Mouse (Mus musculus): ENCODE measurements around the gene Nr1h5. TPM values are rescaled to one million over a fixed set of nuclear protein-coding genes. Genes with fewer than 3 reads are reported as not detected.

The Nr1h5 gene
- total and polyA plus RNA-seq, 3 experiments = 0.03 TPM; not detected in 2

DNA sequence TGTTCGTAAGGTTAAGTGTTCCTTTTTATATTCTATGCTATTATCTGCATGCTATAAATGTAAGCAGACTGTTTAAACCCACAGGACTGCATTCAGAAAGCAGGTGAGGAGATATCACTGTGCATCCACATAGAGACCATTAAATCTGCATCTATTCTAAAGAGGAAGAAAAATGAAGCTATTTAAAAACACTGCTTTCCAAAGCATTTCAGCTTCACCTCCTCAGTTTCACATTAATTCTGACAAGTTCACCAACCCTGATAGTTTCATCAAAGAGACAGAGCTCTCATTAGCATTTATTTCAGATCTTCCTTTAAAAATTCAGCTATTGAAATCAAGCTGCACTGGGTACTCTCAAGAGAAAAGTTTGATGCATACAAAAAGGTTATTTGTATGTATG is 25.8 kb downstream of the Nr1h5 start:
- H3K9me3 ChIP-seq (replicated peaks; ENCODE audit: insufficient read depth, low read length) = no peaks in the 10 kb centered on the region
- no peak for DNase-seq (ENCODE audit: low read depth, low spot score)
- H3K27me3 ChIP-seq (ENCODE audit: control insufficient read depth in 1 of 2, insufficient read depth in 2 of 2, low read length in 2 of 2) = no peaks in the 10 kb centered on the region
- H3K36me3 ChIP-seq (ENCODE audit: control insufficient read depth in 1 of 2, insufficient read depth in 2 of 2, low read length in 2 of 2) = no peaks in the 10 kb centered on the region
- H3K27ac ChIP-seq (ENCODE audit: control insufficient read depth, low read depth, low read length) = no peak overlapping the region
- no peaks in the 10 kb centered on the region for H3K4me1 ChIP-seq (ENCODE audit: control insufficient read depth in 1 of 2, insufficient read depth in 2 of 2, low read length in 2 of 2)
- H3K4me3 ChIP-seq (ENCODE audit: control insufficient read depth in 1 of 2, insufficient read depth in 1 of 2, low read depth in 2 of 2, low read length in 2 of 2) = no peak overlapping the region
- TF ChIP-seq MYC (IDR thresholded peaks at IDR 0.05; ENCODE audit: low read depth, low read length) = no peak
- no peak for TF ChIP-seq MAZ (IDR thresholded peaks at IDR 0.05; ENCODE audit: low read depth, low read length)
- no peak for TF ChIP-seq NRF1 (IDR thresholded peaks at IDR 0.05; ENCODE audit: insufficient read depth, low read depth, low read length, poor library complexity, severe bottlenecking)
- no peak for TF ChIP-seq UBTF (IDR thresholded peaks at IDR 0.05; ENCODE audit: borderline replicate concordance, insufficient read depth, low read depth, low read length)
- no peak for TF ChIP-seq POLR2AphosphoS2 (IDR thresholded peaks at IDR 0.05; ENCODE audit: low read length)
- TF ChIP-seq USF1 (IDR thresholded peaks at IDR 0.05; ENCODE audit: low read depth, low read length) = no peak
- no peak for TF ChIP-seq E2F4 (IDR thresholded peaks at IDR 0.05; ENCODE audit: borderline replicate concordance, low read depth, low read length)
- no peak for TF ChIP-seq MYB (IDR thresholded peaks at IDR 0.05; ENCODE audit: low read depth, low read length)
- no peak overlapping the region for H3K9ac ChIP-seq (ENCODE audit: control insufficient read depth, low read depth, low read length, poor library complexity, severe bottlenecking)
- H3K79me2 ChIP-seq (ENCODE audit: control insufficient read depth, insufficient read depth, low read length, poor library complexity) = no peaks in the 10 kb centered on the region

DNA sequence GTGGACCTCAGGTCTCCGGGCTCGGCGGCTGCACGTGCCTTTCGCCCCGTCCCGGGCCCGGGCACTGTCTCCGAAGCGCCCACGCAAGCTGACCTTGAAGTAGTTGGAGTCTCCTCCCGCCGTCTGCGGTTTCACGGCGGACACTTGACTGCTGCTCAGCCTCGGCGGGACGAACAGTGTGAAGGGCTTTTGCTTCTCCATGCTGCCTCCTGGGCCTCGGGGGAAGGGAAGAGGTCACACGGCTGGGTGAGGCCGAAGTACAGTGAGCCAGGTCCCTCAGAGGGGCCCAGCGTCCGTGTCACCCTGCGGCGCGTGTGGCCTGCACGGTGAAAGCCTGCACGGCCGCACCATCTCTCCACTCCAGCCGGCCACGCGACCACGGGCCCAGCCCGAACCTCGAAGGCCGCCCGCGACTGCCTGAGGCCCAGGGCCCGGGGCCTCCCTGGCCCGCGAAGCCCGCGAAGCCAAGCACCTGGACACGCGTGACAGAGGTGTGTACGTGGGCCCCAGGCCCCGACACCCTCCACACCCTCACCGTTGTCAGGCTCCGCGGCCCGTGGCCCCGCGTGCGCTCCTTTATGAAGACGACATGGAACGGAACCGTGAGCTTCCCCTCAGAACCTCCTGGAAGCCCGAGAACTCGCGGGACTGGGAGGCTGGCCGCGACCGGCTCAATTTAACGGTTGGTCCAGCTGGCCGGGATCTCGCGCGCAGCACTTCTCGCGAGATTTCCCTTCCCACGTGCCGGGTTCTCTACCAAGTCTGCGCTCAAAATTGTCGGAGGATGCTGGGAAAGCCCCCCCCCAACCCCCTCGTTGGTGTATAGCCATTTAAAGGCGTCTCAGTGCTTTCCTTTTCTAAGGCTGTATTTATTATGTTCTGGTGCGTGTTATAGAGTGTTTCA is 28.2 kb downstream of the Nr1h5 start, which contains the start of gene Sycp1:
Gene Sycp1 (minus strand): TSS at position 650 of the 904 bp plus-strand sequence.
- Histone ChIP-seq H3K4me1 (ENCODE audit: control insufficient read depth in 1 of 2, insufficient read depth in 2 of 2, low read length in 2 of 2) (no peaks in the 10 kb centered on the region), H3K36me3 (ENCODE audit: control insufficient read depth in 1 of 2, insufficient read depth in 2 of 2, low read length in 2 of 2) (no peaks in the 10 kb centered on the region), H3K79me2 (ENCODE audit: control insufficient read depth, insufficient read depth, low read length, poor library complexity) (no peaks in the 10 kb centered on the region)

DNA sequence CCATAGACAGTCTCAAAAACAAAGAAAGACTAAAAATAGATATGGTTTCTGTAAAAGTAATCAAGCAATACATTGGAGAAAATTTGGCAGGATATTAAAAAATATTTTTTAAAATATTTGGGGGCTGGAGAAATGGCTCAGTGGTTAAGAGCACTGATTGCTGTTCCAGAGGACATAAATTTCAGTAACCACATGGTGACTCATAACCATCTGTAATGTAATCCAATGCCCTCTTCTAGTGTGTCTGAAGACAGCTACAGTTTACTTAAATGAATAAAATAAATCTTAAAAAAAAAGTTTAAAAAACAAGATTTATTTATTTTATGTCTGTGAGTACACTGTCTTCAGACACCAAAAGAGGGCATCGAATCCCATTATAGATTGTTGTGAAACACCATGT is 64.8 kb downstream of the Nr1h5 start:
- Histone ChIP-seq H3K9ac (ENCODE audit: control insufficient read depth, low read depth, low read length, poor library complexity, severe bottlenecking) (no peak overlapping the region), H3K79me2 (ENCODE audit: control insufficient read depth, insufficient read depth, low read length, poor library complexity) (no peaks in the 10 kb centered on the region), H3K27ac (ENCODE audit: control insufficient read depth, low read depth, low read length) (no peak overlapping the region), H3K36me3 (ENCODE audit: control insufficient read depth in 1 of 2, insufficient read depth in 2 of 2, low read length in 2 of 2) (no peaks in the 10 kb centered on the region), H3K4me3 (ENCODE audit: control insufficient read depth in 1 of 2, insufficient read depth in 1 of 2, low read depth in 2 of 2, low read length in 2 of 2) (no peak overlapping the region), H3K27me3 (ENCODE audit: control insufficient read depth in 1 of 2, insufficient read depth in 2 of 2, low read length in 2 of 2) (no peaks in the 10 kb centered on the region), H3K9me3 (replicated peaks; ENCODE audit: insufficient read depth, low read length) (no peaks in the 10 kb centered on the region), H3K4me1 (ENCODE audit: control insufficient read depth in 1 of 2, insufficient read depth in 2 of 2, low read length in 2 of 2) (no peaks in the 10 kb centered on the region)
- TF ChIP-seq GABPA (IDR thresholded peaks at IDR 0.05; ENCODE audit: low read depth, low read length) (no peak), UBTF (IDR thresholded peaks at IDR 0.05; ENCODE audit: borderline replicate concordance, insufficient read depth, low read depth, low read length) (no peak), SIN3A (IDR thresholded peaks at IDR 0.05; ENCODE audit: low read length) (no peak), KAT2A (conservative IDR thresholded peaks at IDR 0.05; ENCODE audit: low read depth, low read length) (no peak), NRF1 (IDR thresholded peaks at IDR 0.05; ENCODE audit: insufficient read depth, low read depth, low read length, poor library complexity, severe bottlenecking) (no peak), ETS1 (IDR thresholded peaks at IDR 0.05; ENCODE audit: low read depth, low read length) (no peak), EP300 (IDR thresholded peaks at IDR 0.05; ENCODE audit: low read depth in 1 of 2, low read length in 2 of 2) (no peak), POLR2A (IDR thresholded peaks at IDR 0.05; ENCODE audit: control insufficient read depth in 1 of 2, insufficient read depth in 1 of 2, low read depth in 1 of 2, low read length in 2 of 2, poor library complexity in 1 of 2) (no peak), ELF1 (IDR thresholded peaks at IDR 0.05; ENCODE audit: low read depth, low read length) (no peak), GATA1 (IDR thresholded peaks at IDR 0.05; ENCODE audit: low read depth, low read length) (no peak), TCF12 (IDR thresholded peaks at IDR 0.05; ENCODE audit: low read depth, low read length) (no peak), MXI1 (IDR thresholded peaks at IDR 0.05; ENCODE audit: low read depth, low read length) (no peak)
- DNase-seq (ENCODE audit: low read depth, low spot score) = no peak

More for the DNA sequence above, 28.2 kb downstream of the Nr1h5 start, which contains the start of gene Sycp1:
- H3K9ac ChIP-seq (ENCODE audit: control insufficient read depth, low read depth, low read length, poor library complexity, severe bottlenecking) = no peak within 1 kb of the TSS
- H3K4me3 ChIP-seq (ENCODE audit: control insufficient read depth in 1 of 2, insufficient read depth in 1 of 2, low read depth in 2 of 2, low read length in 2 of 2) = no peak within 1 kb of the TSS
- H3K9me3 ChIP-seq (replicated peaks; ENCODE audit: insufficient read depth, low read length) = no peaks in the 10 kb centered on the region
- DNase-seq (ENCODE audit: low read depth, low spot score) = no peak
- TF ChIP-seq MYC (IDR thresholded peaks at IDR 0.05; ENCODE audit: low read depth, low read length) = no peak
- no peak for TF ChIP-seq MXI1 (IDR thresholded peaks at IDR 0.05; ENCODE audit: low read depth, low read length)
- TF ChIP-seq ZNF384 (IDR thresholded peaks at IDR 0.05; ENCODE audit: low read depth, low read length) = no peak
- no peak for TF ChIP-seq E2F4 (IDR thresholded peaks at IDR 0.05; ENCODE audit: borderline replicate concordance, low read depth, low read length)
- TF ChIP-seq NELFE (IDR thresholded peaks at IDR 0.05; ENCODE audit: low read depth, low read length) = no peak
- TF ChIP-seq POLR2A (IDR thresholded peaks at IDR 0.05; ENCODE audit: control insufficient read depth in 1 of 2, insufficient read depth in 1 of 2, low read depth in 1 of 2, low read length in 2 of 2, poor library complexity in 1 of 2) = no peak
- peaks cover 1 to 2% of the 10 kb centered on the region in 2 experiments; a peak in 2 of 4 replicates for H3K27me3 ChIP-seq (ENCODE audit: control insufficient read depth in 1 of 2, insufficient read depth in 2 of 2, low read length in 2 of 2)
- no peak within 1 kb of the TSS for H3K27ac ChIP-seq (ENCODE audit: control insufficient read depth, low read depth, low read length)

Data from MEL (cell line).